Mouse (Mus musculus) liver, adult 2 months (tissue): ENCODE data around the gene Rbfox3. TPM values are rescaled to one million over a fixed set of nuclear protein-coding genes. Genes with fewer than 3 reads are reported as not detected.

Experiments used
- DNase-seq: peaks from one replicate; pipeline ENCODE4 v3.0.0-alpha.2; 2011; ENCODE audit warnings: low read depth, low spot score; ENCODE audit errors: extremely low read depth
- H3K27ac ChIP-seq: fragments of 200-500 bp; replicated peaks from 2 replicates; pipeline ENCODE4 v1.5.1; 2012; ENCODE audit warnings: low read depth, mild to moderate bottlenecking, control low read depth, inconsistent platforms, low read length; ENCODE audit not compliant: insufficient read depth
- H3K27me3 ChIP-seq: fragments of 200-500 bp; 2 replicates; pipeline ENCODE4 v1.6.1; 2012; ENCODE audit warnings: mild to moderate bottlenecking, moderate library complexity, low read length, inconsistent platforms; ENCODE audit not compliant: control insufficient read depth, insufficient read depth
- H3K36me3 ChIP-seq: fragments of 200-500 bp; 2 replicates; pipeline ENCODE4 v1.6.1; 2012; ENCODE audit warnings: low read length, inconsistent platforms; ENCODE audit not compliant: control insufficient read depth, insufficient read depth
- H3K4me1 ChIP-seq: fragments of 200-500 bp; 2 replicates; pipeline ENCODE4 v1.6.1; 2011; ENCODE audit warnings: low read length; ENCODE audit not compliant: control insufficient read depth, insufficient read depth
- H3K4me3 ChIP-seq: fragments of 200-500 bp; 2 replicates; pipeline ENCODE4 v1.5.1; 2011; ENCODE audit warnings: low read depth, mild to moderate bottlenecking, control low read depth, low read length, moderate library complexity; ENCODE audit not compliant: insufficient read depth
- H3K79me2 ChIP-seq: fragments of 200-500 bp; 2 replicates; pipeline ENCODE4 v1.6.1; 2012; ENCODE audit warnings: inconsistent platforms, mild to moderate bottlenecking, low read length, moderate library complexity; ENCODE audit not compliant: control insufficient read depth, insufficient read depth
- H3K9ac ChIP-seq: fragments of 200-500 bp; 2 replicates; pipeline ENCODE4 v1.6.1; 2012; ENCODE audit warnings: low read depth, mild to moderate bottlenecking, control low read depth, inconsistent platforms, low read length
- CTCF ChIP-seq: fragments of 200-500 bp; IDR thresholded peaks from 2 replicates; pipeline ENCODE4 v1.5.1; 2011; ENCODE audit warnings: low read depth, low read length, control low read depth
- POLR2A ChIP-seq: fragments of 200-500 bp; IDR thresholded peaks from 2 replicates; pipeline ENCODE4 v1.6.1; 2011; ENCODE audit warnings: low read length, control low read depth; ENCODE audit not compliant: insufficient read depth; ENCODE audit errors: extremely low read depth
- WGBS: fragments of 180-500 bp; shearing (Covaris S2); methylation state at CpG from one replicate; pipeline ENCODE4 v1.1.7; 2018; 5-methylcytosine and 5-hydroxymethylcytosine counted together
- polyA plus RNA-seq: library from polyadenylated mRNA; depleted of rRNA; stranded (reverse); fragments of >200 nt; gene quantifications from 2 replicates; pipeline ENCODE4 v1.2.3, GENCODE M21; 2012
- total RNA-seq: library from RNA; depleted of rRNA; stranded (reverse); fragments of >200 nt; gene quantifications from 2 replicates; pipeline ENCODE4 v1.2.3, GENCODE M21; 2014

Rbfox3 gene
- total and polyA plus RNA-seq, 2 experiments = 0.28 to 0.44 TPM

DNA sequence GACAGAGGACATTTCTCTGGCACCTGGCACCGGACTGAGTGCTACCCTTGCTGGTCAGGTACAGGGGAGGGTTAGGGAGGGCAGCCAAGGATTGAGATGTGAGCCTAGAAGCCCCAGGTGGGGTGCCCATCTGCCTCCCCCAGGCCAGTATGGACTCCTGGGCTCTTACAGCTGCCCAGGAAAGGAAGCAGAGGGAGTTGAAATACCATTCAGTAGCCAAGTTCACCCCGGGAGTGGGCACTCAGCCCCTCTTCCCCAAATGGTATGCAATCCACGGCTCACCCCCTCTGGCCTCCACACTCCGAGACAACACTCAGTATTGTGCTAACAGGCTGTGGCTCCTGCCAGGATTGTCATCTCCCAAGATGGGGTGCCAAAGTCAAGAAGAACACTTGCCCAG, 74.5 kb downstream of the Rbfox3 start:
- H3K36me3 ChIP-seq = no peaks in the 10 kb centered on the region
- no peak overlapping the region for H3K27ac ChIP-seq
- no peak overlapping the region for H3K4me3 ChIP-seq
- no peaks in the 10 kb centered on the region for H3K4me1 ChIP-seq
- no peaks in the 10 kb centered on the region for H3K27me3 ChIP-seq
- no peaks in the 10 kb centered on the region for H3K79me2 ChIP-seq
- WGBS = 66% methylated on average over 4 of the region's 4 CpGs
- TF ChIP-seq CTCF = no peak
- TF ChIP-seq POLR2A = no peak
- no peak overlapping the region for H3K9ac ChIP-seq
- DNase-seq = no peak

DNA sequence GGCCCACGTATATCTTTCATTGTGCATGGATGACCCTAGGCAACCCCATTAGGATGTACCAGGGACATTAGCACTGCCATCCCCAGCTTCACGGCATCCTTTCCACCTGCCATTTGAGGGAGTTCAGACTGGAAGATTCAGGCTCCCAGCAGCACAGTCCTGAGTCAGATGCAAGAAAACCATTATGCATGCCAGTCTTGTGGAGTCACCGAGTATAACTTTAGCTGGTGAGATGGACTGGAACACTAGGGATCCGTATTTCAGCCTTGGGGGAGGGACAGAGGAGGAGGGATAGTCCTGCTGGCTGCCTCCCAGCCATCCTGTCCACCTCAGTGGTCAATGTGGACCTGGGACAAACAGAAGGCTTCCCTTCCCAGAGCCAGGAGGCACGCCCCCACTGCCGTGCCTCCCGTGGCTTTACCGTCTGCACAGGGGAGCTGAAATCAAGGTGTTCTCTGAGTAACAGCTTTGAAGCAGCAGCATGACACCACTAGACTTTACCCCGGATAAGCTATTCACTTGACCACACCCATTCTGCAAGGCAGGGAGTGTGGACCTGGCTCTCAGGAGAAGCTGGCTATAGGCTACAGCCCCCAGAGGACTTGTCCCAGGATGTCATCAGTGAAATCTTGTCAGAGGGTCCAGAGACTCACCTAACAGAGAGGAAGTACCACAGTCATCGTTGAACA, 78.5 kb downstream of the Rbfox3 start:
- no peak overlapping the region for H3K9ac ChIP-seq
- H3K36me3 ChIP-seq = no peaks in the 10 kb centered on the region
- H3K79me2 ChIP-seq = no peaks in the 10 kb centered on the region
- WGBS = 54% methylated on average over 10 of the region's 10 CpGs
- TF ChIP-seq POLR2A (no peak), CTCF (no peak)
- no peak overlapping the region for H3K27ac ChIP-seq
- no peak for DNase-seq
- no peak overlapping the region for H3K4me3 ChIP-seq
- no peaks in the 10 kb centered on the region for H3K27me3 ChIP-seq
- H3K4me1 ChIP-seq = no peaks in the 10 kb centered on the region

DNA sequence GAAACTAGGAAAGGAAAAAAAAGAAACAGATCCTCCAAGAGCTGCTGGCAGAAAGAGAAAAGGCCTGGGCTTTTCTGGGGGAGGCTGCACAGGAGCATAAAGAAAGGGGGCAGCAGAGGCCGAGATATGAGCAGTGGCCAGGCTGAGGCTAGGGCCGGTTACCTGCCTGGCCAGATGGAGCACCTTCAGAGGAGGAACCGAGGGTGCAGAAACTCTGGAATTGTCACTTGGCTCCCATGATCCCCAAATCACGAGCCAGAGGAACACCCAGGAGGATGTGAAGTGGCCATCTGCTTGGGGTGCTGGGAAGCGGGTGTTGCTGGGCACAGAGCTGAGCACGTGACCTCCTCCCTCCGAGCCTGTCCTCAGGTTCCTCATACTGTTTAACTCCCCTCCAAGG, 79.7 kb downstream of the Rbfox3 start:
- TF ChIP-seq CTCF (no peak), POLR2A (no peak)
- H3K4me3 ChIP-seq = no peak overlapping the region
- 62% methylated on average over 7 of the region's 7 CpGs for WGBS
- H3K27ac ChIP-seq = no peak overlapping the region
- no peak overlapping the region for H3K9ac ChIP-seq
- no peaks in the 10 kb centered on the region for H3K79me2 ChIP-seq
- H3K4me1 ChIP-seq = no peaks in the 10 kb centered on the region
- H3K27me3 ChIP-seq = no peaks in the 10 kb centered on the region
- H3K36me3 ChIP-seq = no peaks in the 10 kb centered on the region
- no peak for DNase-seq

DNA sequence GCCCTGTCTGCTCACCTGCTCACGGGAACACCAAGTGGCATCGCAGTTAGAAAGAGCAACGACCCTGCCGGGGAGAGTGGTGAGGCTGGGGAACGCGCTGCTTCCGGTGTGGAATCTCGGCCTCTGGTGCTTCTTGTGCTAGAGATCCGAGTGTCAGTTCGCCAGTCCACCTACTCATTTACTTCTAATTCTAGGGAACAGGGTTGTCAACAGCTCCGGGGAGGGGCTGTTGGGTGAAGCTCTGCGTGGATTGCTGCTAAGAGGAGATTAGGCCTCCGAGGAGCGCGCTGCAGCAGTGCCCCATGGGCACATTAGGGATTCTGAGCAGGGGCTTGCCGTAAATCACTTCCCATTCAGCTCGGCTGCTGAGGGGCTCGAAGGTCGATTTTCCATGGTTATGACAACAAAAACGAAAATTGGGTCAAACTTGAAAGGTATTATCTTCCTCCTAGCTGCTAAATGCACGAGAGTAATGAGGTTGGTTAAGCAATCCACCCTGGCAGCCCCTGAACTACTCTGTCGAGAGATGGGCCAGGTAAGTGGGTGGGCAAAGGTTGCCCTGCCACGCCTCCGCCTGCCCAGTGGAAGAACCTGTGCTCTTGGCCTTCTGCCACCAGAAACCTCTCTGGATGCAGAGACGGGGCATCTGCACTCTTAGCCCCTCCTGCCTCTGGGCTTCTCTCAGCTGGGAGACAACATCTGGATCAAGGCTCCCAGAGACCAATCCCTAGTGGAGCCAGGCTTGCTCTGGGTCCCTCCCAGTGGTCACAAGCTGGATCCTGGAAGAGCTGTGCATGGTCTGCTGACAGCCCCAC, 85.9 kb downstream of the Rbfox3 start:
- DNase-seq = no peak
- H3K4me1 ChIP-seq = no peaks in the 10 kb centered on the region
- H3K9ac ChIP-seq = no peak overlapping the region
- no peaks in the 10 kb centered on the region for H3K27me3 ChIP-seq
- WGBS = 60% methylated on average over 25 of the region's 25 CpGs
- no peaks in the 10 kb centered on the region for H3K36me3 ChIP-seq
- H3K79me2 ChIP-seq = no peaks in the 10 kb centered on the region
- H3K27ac ChIP-seq = no peak overlapping the region
- no peak overlapping the region for H3K4me3 ChIP-seq
- TF ChIP-seq CTCF (no peak), POLR2A (no peak)

DNA sequence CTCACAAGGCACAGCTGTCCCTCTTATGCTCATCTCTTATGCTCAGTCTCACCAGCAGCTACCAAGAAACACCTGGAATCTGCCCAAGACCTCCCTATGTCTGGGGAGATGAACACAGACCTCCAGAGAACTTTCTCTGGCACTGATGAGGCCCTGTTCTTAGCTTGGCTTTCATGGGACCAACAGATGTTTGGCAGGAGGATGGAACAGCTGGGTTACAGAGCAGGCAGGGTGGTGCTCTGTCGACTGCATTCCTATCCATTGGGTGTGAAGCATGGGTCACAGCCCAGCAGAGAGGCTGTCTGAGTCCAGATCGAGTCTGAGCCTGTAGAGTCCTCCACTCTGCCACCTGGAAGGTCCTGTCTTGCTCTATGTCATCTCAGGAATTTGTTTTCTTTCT, 90.0 kb downstream of the Rbfox3 start:
- no peak for TF ChIP-seq POLR2A
- no peak for TF ChIP-seq CTCF
- WGBS = 37% methylated on average over 2 of the region's 2 CpGs

DNA sequence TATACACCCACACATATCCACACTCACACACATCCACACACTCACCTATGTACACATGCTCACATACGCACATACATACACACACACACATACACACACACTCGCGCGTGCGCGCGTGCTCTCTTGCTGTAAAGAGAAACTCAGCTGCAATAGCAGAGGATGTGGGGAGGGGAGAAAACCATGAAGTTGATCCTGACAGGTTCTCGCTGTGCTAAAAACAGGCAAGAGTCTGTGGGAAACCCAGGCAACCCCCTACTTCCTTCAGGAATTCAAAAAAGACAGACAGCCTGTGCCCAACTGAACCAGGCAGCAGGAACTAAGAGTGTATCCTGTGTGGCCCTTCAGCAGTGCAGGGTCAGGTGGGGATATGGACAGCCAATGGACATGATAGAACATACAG, 92.9 kb downstream of the Rbfox3 start:
- WGBS = 98% methylated on average over 8 of the region's 8 CpGs
- Histone ChIP-seq H3K27me3 (no peaks in the 10 kb centered on the region), H3K4me3 (no peak overlapping the region), H3K27ac (no peak overlapping the region), H3K9ac (no peak overlapping the region), H3K4me1 (no peaks in the 10 kb centered on the region), H3K36me3 (no peaks in the 10 kb centered on the region), H3K79me2 (no peaks in the 10 kb centered on the region)
- no peak for DNase-seq
- TF ChIP-seq CTCF = no peak
- no peak for TF ChIP-seq POLR2A

More for the DNA sequence above, 90.0 kb downstream of the Rbfox3 start:
- H3K27ac ChIP-seq = no peak overlapping the region
- H3K36me3 ChIP-seq = no peaks in the 10 kb centered on the region
- H3K27me3 ChIP-seq = no peaks in the 10 kb centered on the region
- no peaks in the 10 kb centered on the region for H3K79me2 ChIP-seq
- DNase-seq = no peak
- H3K4me1 ChIP-seq = no peaks in the 10 kb centered on the region
- no peak overlapping the region for H3K4me3 ChIP-seq
- no peak overlapping the region for H3K9ac ChIP-seq
